In genomic region chr9:103899311-103899710, GRCm38 (mm10) we compare ENCODE assay signal across 21 mouse cellular contexts.
DNase-seq lines count a peak whose midpoint lies in the region; ATAC-seq lines count a peak whose summit lies in the region.
"Had no signal": no experiment of that assay in that cellular context is flagged by ENCODE, and none has a peak within 500 bp of the region (broad histone marks: within the 10 kb centered on the region; RNA-seq: fewer than 3 reads in every experiment).

No protein-coding gene starts in this region.

- no peaks in the 10 kb centered on the region for H3K9me3 ChIP-seq in intestine, embryonic 14.5 days (ENCODE audit: control insufficient read depth, low read length)
- H3K9me3 ChIP-seq in stomach, embryonic 15.5 days: no peaks in the 10 kb centered on the region
- H3K9me3 ChIP-seq: embryonic facial prominence, embryonic 13.5 days; hindbrain, embryonic 10.5 days; limb, embryonic 13.5 days; liver, embryonic 13.5 days had no signal

- H3K27me3 ChIP-seq in intestine, embryonic 14.5 days (replicated peaks; ENCODE audit: control insufficient read depth, insufficient read depth, low read length): no peaks in the 10 kb centered on the region
- no peaks in the 10 kb centered on the region for H3K27me3 ChIP-seq in stomach, embryonic 15.5 days (replicated peaks)
- H3K27me3 ChIP-seq: embryonic facial prominence, embryonic 13.5 days; limb, embryonic 13.5 days; liver, embryonic 13.5 days had no signal

- H3K36me3 ChIP-seq in intestine, embryonic 14.5 days (ENCODE audit: control insufficient read depth, insufficient read depth, low read length): no peaks in the 10 kb centered on the region
- H3K36me3 ChIP-seq in stomach, embryonic 15.5 days: no peaks in the 10 kb centered on the region
- H3K36me3 ChIP-seq: embryonic facial prominence, embryonic 13.5 days; hindbrain, embryonic 10.5 days; limb, embryonic 13.5 days; liver, embryonic 13.5 days had no signal

- H3K27ac ChIP-seq in intestine, embryonic 14.5 days (ENCODE audit: low read depth): no peak overlapping the region
- H3K27ac ChIP-seq in stomach, embryonic 15.5 days: no peak overlapping the region
- H3K27ac ChIP-seq: embryonic facial prominence, embryonic 13.5 days; hindbrain, embryonic 10.5 days; layer of hippocampus, adult 2 months; limb, embryonic 13.5 days; liver, embryonic 13.5 days had no signal

- peak; percentile 2 to 31 for DNase-seq in adrenal gland, postnatal 36 days
- no peak for DNase-seq in adrenal gland, postnatal 4 days (ENCODE audit: low spot score in 2 of 2)
- peak; percentile 38 for DNase-seq in 416B (ENCODE audit: low read depth)
- no peak for DNase-seq in intestine, embryonic 14.5 days (ENCODE audit: low spot score)
- no peak for DNase-seq in thymus, postnatal 14 days
- no peak for DNase-seq in thymus, postnatal 10 days (ENCODE audit: low spot score in 2 of 2)
- DNase-seq: cerebellum, postnatal 14 days; gastrocnemius, postnatal 14 days; kidney, postnatal 14 days; layer of hippocampus, postnatal 36 days; liver, embryonic 13.5 days; lung, embryonic 14.5 days; lung, postnatal 36 days; thymus, postnatal 25 days had no signal

- peak; percentile 94 for ATAC-seq in intestine, embryonic 14.5 days (replicated peaks; ENCODE audit: low FRiP score, low TSS enrichment, low read depth)
- ATAC-seq in stomach, embryonic 15.5 days (ENCODE audit: insufficient read depth, low FRiP score, low read depth): 0 out of 2 replicates have a peak, but pooled peaks have one; percentile 27
- ATAC-seq: forebrain, embryonic 14.5 days; Patski had no signal

- H3K4me2 ChIP-seq in intestine, embryonic 14.5 days (ENCODE audit: low read length): no peak overlapping the region
- no peak overlapping the region for H3K4me2 ChIP-seq in stomach, embryonic 15.5 days
- H3K4me2 ChIP-seq: embryonic facial prominence, embryonic 13.5 days; limb, embryonic 13.5 days; liver, embryonic 13.5 days; lung, embryonic 14.5 days had no signal

- WGBS in intestine, embryonic 14.5 days: 55% methylated on average over 2 of the region's 2 CpGs
- 37% methylated on average over 2 of the region's 2 CpGs for WGBS in stomach, embryonic 15.5 days

- no peaks in the 10 kb centered on the region for H3K4me1 ChIP-seq in intestine, embryonic 14.5 days (replicated peaks; ENCODE audit: control insufficient read depth, insufficient read depth, low read length)
- H3K4me1 ChIP-seq in stomach, embryonic 15.5 days: no peaks in the 10 kb centered on the region
- H3K4me1 ChIP-seq: embryonic facial prominence, embryonic 13.5 days; hindbrain, embryonic 10.5 days; limb, embryonic 13.5 days; liver, embryonic 13.5 days had no signal

- no peak overlapping the region for H3K4me3 ChIP-seq in intestine, embryonic 14.5 days (ENCODE audit: low read depth, low read length)
- no peak overlapping the region for H3K4me3 ChIP-seq in stomach, embryonic 15.5 days (replicated peaks)
- H3K4me3 ChIP-seq: embryonic facial prominence, embryonic 13.5 days; hindbrain, embryonic 10.5 days; layer of hippocampus, adult 2 months; limb, embryonic 13.5 days; liver, embryonic 13.5 days had no signal

- no peak overlapping the region for H3K9ac ChIP-seq in intestine, embryonic 14.5 days (ENCODE audit: low read length)
- H3K9ac ChIP-seq in stomach, embryonic 15.5 days: no peak overlapping the region
- H3K9ac ChIP-seq: embryonic facial prominence, embryonic 13.5 days; limb, embryonic 13.5 days; liver, embryonic 13.5 days; lung, embryonic 14.5 days had no signal

Comparison
In these comparisons a context has a peak if more than half of its experiments do, and no peak if none do; other contexts are left out.
1. DNase-seq: peak in adrenal gland, postnatal 36 days (2 of 2) and 416B (single experiment); none in adrenal gland, postnatal 4 days (0 of 2), intestine, embryonic 14.5 days (single experiment), thymus, postnatal 14 days (single experiment) and thymus, postnatal 10 days (0 of 2).